Mouse (Mus musculus) inflammation-experienced regulatory T-cells, adult 6 months (primary cell): Measurements from ENCODE around the gene Tmem150c. TPM values are rescaled to one million over a fixed set of nuclear protein-coding genes. Genes with fewer than 3 reads are reported as not detected.

ENCODE experiments used
- ATAC-seq: one replicate; pipeline ENCODE4 v1.8.0; 2017
- polyA plus RNA-seq, 3 experiments: library from polyadenylated mRNA; unstranded; fragments of 100-300 nt; shearing (Covaris generic); gene quantifications; one replicate each; pipeline ENCODE4 v1.2.1; 2017

The Tmem150c gene
- polyA plus RNA-seq, 3 experiments from 2014 or later, result not detected

DNA sequence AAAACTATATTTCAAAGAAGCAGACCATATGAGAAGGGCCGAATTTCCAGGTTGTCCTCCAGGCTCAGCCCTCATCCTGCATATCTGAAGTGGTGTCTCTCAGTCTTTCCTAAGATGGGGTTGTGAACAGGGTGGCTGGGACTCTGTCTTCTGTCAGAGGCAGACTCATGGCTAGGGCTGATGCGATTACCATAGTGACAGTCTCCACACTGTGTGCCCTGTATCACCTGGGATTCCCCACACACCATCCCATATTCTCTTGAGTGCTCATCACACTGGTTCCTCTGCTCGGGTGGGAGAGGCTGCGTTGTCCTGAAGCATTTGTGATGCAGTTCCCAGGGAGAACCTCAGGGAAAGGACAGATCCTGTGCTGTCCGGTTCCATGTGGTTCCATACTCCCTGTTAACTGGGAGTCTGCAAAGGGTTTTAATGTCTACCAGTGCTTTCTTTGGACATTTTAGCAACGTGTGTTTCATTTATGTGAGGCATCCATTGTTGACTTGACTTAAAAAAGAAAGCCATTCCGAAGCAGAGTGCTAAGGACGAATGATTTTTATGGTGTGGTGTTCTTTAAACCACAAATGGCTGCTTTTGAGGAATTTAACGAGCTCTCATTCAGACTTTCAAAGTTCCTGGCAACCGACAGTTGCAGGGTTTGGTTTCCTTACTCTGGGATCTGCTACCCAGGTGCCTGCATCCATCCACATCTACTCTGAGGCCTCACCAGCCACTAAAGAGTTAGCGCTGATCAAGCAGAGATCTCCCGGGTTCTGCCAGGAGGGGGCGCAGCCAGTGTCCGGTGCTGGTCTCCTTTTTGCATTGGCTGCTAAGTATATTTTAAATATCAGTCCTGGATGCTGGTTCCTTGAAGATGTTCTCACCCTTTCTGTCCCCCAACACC, 7.2 kb upstream of the Tmem150c start:
- ATAC-seq, result no peak

DNA sequence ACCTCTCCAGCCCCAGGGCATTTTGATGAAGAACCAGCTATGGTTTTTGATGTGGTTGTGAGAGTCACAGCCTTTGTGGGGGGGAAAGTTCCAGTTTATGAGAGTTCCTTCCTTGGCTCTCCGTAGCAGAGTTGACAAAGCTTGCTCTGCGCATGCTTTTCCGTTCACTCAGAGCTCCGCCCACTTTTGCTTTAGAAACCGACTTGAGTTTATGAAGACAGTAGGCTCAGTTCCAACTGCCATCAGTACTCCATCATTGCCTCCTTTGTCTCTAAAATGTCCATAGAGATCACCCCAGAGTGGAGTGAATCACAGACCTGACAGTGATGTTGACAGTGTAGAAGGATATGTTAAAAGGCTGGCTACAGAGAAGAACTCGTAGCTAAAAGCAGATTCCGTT, 3.8 kb upstream of the Tmem150c start:
- ATAC-seq, result no peak

DNA sequence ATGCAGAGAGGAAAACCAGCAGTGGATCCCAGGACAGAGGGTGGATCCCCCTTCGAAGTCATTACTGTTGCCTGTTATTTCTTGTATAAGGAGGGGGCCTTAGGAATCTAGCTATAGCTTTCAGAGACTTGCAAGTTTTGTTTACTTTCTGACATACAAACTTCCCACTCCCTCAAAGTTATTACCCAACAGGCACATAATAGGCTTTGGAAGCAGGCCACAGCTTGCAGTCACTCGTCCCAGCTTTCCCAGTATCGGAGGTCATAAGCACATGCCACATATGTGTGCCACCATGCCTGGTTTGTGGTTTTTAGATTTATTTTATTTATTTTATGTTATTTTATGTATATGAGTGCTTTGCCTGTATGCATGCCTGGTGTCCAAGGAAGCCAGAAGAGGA, 3.2 kb upstream of the Tmem150c start:
- ATAC-seq, result no peak

DNA sequence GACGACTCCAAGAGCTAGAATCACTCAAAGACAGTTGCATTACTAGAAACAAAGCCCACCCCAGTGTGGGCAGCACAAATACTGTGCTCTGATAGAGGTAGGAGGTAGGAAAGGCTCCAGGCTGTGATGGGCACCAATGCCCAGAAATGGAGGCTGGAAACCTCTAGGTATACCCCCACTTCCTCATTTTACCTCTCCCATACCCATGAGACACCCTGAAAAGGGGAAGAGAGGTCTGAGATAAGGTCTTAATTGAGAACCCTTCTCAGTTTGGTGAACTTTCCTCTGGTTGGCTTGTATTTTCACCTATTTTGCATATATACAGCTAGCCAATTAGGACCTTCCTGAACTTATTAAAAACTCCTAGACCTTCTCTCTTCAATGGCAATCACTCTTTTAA, 2.4 kb upstream of the Tmem150c start:
- no peak for ATAC-seq

DNA sequence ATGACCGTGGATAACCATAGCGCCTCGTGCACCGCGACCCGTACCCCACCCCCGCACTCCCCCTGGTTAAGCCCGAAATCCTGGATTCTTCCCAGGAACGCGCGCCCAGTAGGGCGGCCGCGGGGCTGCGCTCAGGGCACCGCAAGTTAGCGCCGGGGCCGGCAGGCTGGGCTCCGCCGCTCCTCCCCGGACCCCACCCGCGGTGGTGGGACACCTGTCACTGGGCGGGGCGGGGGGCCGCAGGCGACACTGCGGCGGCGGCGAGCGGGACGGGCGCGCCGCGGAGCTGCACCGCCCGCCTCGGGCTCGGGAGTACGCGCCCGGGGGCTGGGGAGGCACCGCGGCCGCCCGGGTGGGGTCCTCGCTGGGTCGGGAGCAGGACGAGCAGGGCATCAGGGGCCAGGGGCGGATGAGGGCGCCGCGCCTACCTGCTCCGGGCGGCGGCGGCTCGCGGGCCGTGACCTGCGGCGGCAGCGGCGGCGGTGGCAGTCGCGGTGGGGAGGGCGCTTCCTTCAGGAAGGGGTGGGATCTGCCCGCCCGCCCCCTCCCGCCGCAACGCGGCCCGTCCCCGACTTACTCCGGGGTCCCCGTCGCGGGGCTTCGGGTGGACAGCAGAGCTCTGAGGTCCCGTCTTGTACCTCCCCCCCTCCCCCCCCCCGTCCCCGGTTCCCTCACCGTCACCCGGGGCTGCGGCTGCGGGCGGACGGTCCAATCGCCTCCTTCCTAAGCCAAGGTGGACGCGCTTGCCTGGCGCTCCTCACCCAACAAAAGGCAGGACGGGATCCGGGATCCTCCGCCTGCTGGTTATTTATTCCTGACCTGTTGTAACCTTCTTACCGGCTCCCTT, 594 bp downstream of the Tmem150c start:
- no peak for ATAC-seq

DNA sequence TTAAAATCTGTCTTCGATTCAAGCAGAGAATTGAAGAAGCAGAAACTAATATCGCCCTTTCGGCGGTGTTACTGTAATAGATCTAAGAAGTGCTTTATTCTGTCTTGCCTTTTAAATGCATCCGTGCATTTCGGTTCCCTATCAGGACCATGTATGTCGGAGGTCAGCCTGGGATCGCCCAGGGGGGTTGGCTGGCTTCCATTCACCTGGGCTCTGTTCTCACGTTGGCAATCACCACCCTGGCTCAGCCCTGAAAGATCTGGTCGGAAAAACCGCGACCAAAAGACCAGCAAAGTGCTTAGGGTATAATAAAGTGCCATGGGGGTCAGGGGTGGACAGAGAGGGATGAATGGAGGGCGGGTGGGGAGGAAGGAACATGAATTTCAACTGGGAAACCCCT, 1.3 kb downstream of the Tmem150c start:
- no peak for ATAC-seq

DNA sequence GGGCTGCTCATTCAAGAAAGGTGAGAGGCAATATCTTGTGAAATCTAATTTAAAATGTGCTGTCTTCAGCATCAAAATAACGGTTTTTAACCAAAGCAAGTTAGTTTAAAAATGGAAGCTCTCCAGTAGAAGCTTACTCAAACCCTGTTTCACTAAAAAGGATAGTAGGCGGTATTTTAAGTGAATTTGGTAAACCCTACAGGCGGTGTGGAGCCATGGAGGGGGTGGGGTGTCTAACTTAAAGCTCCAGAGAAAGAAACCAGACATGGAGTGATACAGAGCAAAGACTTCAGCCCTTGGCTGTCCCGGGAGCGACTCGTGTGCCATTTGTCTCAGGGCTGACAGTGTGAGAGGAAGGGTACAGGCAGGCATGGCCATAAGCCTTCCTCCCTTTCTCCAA, 4.0 kb downstream of the Tmem150c start:
- ATAC-seq, result no peak

DNA sequence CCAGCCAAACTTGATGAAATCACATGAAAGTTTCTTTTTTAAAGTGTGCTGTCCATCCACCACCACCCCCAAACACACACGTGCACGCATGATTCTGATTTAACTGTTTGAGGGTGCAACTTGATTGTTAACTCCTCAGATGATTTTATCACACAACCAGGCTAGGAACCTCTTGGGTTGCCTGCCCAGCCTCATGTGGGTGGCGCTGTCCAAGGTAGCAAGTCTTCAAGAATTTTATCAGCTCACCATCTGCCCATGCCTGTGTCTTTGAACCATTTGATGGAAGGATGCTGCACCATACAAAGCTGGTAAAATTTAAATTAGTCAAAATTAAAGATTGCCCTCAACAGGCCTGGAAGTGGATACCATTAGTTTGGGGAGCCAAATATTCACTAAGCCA, 9.6 kb downstream of the Tmem150c start:
- ATAC-seq, result no peak

DNA sequence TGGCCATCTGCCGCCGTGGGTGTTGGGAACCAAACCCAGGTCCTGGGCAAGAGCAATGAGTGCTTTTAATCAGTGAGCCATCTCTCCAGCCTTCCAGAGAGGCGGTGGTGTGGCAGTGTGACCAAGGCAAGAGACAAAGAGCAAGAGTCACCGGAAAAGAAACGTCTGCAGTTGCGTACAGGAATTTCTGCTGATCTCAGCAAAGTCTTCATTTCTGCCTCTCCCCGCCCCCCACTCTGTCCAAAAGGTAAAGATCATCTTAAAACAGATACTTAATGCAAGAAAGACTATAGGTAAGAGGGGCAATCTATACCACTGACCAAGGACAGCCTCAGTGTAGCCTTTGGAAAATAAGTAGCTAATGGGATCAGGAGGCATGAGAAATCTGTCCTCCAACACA, 14.8 kb downstream of the Tmem150c start:
- ATAC-seq, result no peak

DNA sequence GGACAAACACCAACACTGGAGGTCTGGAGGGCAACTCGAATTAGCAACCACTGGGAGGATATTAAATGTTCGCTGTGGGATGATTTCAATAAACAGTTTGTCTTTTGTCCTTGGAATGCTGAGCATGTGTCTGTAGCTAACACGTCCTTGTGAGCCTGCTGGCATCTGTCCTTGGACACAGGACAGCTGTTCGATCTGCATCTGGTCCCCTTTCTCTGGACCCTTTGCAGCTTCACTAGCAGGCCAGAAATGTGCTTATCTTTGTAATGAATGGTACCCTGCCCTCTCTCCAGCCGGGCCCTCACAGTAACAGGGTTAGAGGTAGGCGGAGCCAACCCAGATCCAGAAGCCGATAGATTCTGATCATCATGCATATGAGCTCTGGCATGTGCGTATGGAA, 32.3 kb downstream of the Tmem150c start:
- ATAC-seq, result no peak

DNA sequence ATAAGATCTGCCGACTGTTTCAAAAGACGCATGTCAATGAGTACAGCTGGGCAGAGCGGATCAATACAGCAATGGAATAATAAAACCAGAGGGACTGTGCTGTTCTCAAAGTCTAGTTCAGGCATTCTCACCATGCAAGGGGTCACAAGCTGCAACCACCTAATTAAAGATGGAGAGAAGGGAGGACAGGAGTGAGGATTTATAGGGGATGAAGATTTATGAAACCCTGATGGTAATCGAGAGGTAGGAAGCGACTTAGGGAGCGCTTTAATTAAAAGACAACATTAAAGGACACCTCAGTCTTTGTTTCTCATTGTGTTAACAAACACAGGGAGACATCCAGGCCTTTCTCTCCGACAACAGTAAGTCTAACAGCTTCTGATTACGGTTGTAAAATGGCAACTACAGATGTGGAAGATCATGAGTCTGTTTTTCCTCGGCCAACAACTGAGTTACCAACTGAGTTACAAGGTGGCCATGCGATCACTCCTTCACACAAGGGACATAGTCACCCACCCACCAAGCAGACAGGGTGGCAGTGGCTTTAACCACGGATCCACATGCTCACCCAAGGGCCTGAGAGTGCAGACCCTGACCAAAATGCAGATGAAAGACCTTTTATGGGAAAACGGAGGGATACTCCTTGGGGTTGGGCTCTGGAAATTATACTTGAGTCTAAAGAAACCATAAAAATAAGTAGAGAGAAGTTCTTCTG, 34.0 kb downstream of the Tmem150c start:
- ATAC-seq, result no peak

DNA sequence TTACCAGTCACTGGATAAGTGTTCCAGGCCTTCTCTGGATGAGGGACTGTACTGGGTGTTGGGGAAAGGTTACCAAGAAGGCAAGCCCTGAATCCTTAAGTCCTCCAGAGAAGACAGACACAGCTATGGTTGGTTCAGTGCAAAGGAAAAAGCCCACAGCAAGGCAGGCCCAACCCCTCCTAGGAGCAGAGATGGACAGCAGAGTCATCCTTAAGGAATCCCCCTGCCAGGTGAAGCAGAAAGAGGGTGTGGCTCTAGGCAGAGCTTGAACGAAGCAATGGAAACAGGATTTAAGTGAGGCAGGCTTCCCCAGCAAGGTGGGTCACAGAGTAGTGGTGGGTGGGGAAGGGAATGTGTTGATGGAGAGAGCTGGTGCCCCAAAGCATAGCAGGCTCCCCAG, 35.1 kb downstream of the Tmem150c start:
- no peak for ATAC-seq

DNA sequence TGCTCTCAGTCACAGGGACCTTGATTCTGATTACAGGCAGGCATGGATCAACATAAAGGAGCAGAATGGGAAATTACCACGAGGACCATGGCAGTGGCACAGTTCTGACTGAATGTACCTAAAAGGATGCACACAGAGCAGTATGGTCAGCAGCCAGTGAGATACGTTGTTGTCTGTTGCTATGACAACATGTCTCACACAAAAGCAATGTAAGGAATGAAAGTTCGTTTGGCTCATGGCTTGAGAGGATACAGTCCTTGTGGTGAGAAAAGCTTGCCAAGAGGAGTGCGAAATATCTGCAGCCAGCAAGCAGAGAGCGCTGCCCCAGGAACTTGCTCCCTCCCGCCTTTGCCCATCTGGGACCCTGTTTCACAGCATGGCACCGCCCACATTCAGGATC, 36.3 kb downstream of the Tmem150c start:
- no peak for ATAC-seq

DNA sequence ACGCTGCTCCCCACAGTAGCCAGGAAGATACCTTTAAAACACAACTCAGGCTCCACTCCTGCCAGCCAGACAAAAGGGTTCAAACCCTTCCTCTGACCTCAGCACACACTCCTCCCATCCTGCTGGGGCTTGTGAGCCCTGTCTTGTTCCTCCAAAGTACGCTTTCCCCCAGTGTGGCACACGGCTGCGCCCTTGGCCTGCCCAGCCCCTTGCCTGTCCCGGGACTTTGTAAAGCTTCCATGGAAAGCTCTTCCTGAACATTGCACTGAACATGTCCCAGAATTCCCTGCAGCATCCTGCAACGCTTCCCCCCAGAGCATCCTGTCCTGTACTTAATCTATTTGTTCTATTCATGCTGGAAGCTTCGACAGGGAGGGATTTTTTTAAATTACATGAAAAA, 38.4 kb downstream of the Tmem150c start:
- ATAC-seq, result no peak

DNA sequence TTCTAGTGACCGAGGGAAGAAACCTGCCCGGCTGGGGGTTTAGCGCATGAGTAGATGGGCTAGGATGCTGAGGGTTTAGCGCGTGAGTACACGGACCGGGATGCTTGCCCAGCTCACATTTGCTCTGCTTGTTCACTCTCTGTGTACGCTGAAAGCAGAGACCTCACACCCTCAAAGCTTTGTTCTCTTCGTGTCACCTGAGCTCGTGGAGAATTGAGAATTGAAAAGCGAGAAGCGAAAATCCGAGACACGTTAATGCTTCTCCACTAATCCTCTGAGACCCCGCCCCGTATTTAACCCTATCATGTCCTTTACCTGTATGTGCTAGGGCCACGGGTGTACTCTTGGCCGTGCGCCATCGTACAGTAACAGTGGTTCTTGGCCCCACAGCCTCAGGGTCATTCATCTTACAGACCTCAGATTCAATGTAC, 38.9 kb downstream of the Tmem150c start:
- no peak for ATAC-seq

DNA sequence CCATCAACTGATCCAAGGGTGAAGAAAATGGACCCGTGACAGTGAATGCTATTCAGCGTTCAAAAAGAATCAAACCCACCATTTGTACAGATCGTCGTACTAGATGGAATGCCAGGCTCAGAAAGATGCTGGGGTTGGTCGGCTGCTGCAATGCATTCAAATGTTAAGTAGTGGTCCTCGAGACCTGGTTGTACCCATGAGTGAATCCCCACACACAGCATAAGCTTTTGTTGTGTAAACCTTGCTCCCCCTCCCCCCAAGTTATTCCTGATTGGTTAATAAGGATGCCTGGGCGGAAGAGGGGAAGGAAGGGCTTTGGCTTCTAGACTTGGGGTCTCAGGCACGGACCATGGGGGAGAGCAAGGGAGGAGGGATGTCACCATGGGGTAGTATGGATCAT, 40.3 kb downstream of the Tmem150c start:
- no peak for ATAC-seq

DNA sequence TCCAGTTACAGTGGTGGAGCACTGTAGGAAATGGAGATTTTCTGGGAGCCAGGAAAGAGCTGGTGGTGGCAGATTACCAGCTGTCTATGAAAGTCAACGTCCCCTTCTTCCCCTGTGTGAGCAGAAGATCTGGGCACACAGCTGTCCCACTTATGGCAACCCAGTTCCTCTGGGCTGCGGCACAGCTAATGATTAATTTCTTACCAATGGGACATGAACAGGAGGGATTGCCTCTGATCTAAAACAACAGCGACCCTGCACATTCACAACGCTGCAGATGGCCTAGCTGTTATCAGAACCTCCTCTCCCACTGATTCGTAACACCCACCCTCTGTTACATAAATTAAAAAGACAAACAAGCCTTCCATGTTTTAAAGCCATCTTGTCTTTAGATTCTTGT, 46.2 kb downstream of the Tmem150c start:
- no peak for ATAC-seq

DNA sequence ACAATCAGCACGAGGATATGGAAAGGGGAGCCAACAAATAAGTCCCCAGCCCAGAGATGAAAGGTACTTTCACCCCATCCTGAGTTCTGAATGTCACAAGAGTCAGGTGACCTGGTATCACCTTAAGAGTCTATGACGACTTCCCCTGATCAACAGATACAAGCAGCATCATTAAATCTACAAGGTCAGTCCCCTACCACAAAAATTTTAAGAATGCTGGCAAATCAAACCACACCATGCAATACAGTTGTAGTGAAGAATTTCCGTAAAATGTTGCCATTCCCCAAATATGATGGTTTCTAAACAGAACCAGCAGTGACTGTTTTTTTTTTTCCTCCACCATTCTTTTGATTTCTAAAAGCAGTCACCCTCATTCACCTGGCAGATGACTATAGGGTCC, 49.0 kb downstream of the Tmem150c start:
- no peak for ATAC-seq

DNA sequence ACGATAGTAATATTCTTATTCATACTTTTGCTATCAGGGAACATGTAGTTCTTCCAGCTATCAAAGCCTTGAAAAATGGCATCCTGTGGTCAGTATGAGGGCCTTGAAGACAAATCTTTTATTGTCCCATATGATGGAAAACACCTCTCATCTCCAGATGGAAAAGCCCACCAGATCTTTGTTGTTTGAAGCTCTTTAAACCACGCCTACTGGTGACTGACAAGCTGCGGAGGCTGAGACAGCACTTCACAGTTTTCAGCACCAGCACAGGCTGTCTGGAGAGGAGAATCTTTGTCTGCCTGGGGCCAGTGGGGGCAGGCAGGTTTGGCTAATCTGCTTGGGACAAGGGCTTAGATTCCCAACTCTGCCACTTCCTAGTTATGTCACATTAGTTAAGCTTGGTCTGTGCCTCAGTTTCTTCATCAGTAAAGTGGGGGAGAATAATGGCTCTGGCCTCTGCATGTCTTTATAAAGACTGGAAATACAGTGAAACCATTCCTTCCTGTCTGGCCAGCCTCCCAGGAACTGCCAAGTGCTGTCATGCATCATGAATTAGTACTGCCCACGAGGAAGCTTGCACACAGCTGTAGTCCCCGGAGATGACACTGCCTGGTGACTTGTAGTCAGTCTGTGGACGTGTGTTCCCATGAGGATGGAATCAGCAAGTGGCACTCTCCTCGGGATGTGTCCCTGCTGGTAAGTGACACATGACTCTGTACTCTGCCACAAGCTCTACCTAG, 49.9 kb downstream of the Tmem150c start:
- ATAC-seq, result no peak

DNA sequence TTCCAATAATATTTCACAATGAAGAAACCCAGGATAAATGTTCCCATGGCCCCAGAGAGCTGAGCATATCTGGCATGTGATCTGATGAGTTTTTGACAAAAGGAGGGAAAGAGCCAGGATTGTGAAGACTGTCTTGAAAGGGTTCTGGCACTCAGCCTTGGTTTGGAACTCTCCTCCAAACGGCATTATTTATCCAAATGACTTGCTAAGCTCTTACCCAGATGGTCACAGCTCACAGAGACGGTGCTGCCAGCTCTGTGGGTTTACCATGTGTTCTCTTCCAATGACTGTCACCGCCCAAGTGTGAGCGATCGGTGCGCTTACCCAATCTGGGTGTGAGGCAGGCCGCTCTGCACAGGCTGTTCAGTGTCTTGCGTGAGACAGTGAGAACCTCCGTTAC, 50.7 kb downstream of the Tmem150c start:
- ATAC-seq, result no peak

DNA sequence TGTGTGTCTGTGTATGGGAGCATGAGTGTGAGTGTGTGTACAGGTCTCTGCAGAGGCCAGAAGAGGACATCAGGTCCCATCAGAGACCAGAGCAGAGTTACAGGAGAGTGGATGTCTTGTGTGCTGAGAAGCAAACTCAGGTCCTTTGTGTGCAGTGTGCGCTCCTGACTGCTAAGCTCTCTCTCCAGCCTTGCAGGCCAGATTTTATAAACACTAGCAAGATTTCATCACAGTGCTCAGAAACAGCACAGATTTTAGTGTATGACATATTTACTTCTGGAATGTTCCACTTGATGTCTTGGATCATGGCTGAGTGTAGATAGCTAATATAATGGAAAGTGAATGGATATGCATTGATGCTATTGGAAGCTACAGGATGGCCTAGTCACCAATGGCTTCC, 57.2 kb downstream of the Tmem150c start:
- no peak for ATAC-seq

DNA sequence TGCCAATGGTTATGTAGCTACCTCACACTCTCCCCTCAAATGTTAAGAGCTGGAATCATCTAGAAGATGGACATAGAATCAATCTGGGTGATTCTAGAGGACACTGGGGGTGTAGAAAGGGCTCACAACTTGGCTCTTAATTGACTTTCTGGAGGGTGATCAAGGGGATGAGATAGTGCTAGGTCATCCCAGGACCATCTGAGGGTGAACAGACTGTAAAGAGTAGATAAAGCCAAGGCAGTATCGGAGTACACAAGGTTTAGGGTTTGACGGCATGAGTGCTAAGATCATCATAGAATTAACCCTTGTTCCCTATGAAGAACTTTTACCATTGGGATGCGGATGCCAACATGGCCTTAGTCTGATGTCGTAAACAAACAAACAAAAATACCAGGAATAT, 61.6 kb downstream of the Tmem150c start:
- ATAC-seq, result no peak

DNA sequence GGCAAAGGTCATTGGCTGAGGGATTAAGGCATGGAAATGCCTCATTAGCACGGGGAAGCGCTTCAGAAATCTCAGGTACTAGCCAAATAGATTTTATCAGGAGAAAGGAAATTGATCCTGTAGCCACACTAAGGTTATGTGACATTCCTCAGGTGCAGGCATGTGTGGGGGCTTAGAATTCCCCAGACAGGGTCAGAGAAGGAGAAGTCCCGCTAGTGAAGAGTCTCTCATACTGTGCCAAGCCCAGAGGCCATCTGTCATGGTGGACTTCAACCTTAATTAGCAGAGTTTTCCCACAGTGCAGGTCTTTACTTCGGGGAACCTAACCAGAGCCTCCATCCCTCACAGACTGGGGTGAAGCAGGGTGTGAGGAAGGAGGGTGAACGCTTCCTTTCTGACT, 62.7 kb downstream of the Tmem150c start:
- ATAC-seq, result no peak
